Mouse (Mus musculus) spleen, postnatal 0 days (tissue): ENCODE data around the gene Trpm3. TPM values are rescaled to one million over a fixed set of nuclear protein-coding genes. Genes with fewer than 3 reads are reported as not detected.

Experiments
- microRNA counts: library from miRNA; unstranded; fragments of <30 nt; microRNA quantifications from one replicate; lab custom pipeline; 2015
- polyA plus RNA-seq: library from polyadenylated mRNA; unstranded; fragments of >200 nt; fragmentation: Nextera tagmentation; extraction: Ambion mirVana; gene quantifications from 2 replicates; pipeline ENCODE4 v1.2.1, GENCODE M21; 2015

Gene Trpm3
- polyA plus RNA-seq, result 2.0 TPM in 2 replicates

GRCm38 (mm10) chr19:22138590-22139421 is at the start of gene Trpm3:
Gene Trpm3, plus strand, starts transcription at chr19:22139046.

MicroRNA genes within 50 kb of the gene (microRNA counts, 519-probe panel; counts per million panel counts)
- microRNA mmu-miR-204 (lab: Ali Mortazavi, UCI), result 6,692 counts per million, percentile 59 among the panel's probes with 10 or more counts
